Mouse (Mus musculus): ENCODE measurements around the gene Srgn. TPM values are rescaled to one million over a fixed set of nuclear protein-coding genes. Genes with fewer than 3 reads are reported as not detected.

The Srgn gene
- polyA plus RNA-seq, 1 experiment, result 11.2 TPM

DNA sequence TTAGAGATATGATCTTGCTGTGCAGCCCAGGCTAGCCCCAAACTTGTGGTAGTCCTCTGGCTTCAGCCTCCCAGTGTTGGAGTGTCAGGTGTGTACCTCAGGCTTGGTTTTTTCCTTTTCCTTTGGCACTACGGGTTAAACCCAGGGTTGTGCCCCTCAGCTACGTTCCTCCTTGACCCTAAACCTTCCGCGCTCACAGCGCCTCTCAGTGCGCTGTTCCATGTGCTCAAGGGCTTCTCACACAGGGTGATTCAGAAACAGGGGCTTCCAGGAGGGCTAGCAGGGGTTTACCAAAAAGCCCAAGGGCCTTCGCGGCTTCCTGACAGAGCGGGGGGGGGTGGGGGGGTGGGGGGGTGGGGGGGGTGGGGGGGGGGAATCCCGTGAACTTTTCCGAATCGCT is 15.3 kb upstream of the Srgn start:
- 97% methylated on average over 11 of the region's 12 CpGs for WGBS
- Histone ChIP-seq H3K27me3 (ENCODE audit: control insufficient read depth, insufficient read depth, low read length) (no peaks in the 10 kb centered on the region), H3K27ac (ENCODE audit: insufficient read depth, low read length) (no peak overlapping the region), H3K4me1 (ENCODE audit: control insufficient read depth, insufficient read depth, low read length) (no peaks in the 10 kb centered on the region), H3K4me3 (replicated peaks; ENCODE audit: insufficient read depth, low read depth, low read length) (no peak overlapping the region)
- DNase-seq, result no peak
- TF ChIP-seq CTCF (IDR thresholded peaks at IDR 0.05; ENCODE audit: borderline replicate concordance, insufficient read depth, low read depth, low read length), result no peak
- no peak for TF ChIP-seq POLR2A (IDR thresholded peaks at IDR 0.05; ENCODE audit: borderline replicate concordance, insufficient read depth, low read length)

DNA sequence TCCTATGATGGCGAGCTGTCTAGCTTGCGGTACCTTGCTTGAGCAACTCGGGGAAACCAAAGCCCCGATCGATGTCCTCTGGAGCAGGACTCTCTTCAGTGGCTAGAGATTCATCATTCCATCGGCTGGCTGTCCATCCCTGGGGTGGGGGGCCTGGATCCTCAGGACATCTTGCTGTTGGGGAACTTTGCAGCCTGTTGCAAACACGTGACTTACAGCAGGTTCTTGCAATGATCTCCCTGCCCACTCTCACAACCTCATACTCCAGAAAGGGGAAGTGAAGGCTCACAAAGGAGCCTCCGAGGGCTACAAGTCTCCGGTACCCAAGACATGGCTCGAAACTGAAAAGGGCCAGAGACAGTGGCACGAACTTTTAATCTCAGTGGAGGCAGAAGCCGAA is 14.2 kb upstream of the Srgn start:
- WGBS, result 94% methylated on average over 12 of the region's 12 CpGs
- no peaks in the 10 kb centered on the region for H3K27me3 ChIP-seq (ENCODE audit: control insufficient read depth, insufficient read depth, low read length)
- no peaks in the 10 kb centered on the region for H3K4me1 ChIP-seq (ENCODE audit: control insufficient read depth, insufficient read depth, low read length)
- H3K27ac ChIP-seq (ENCODE audit: insufficient read depth, low read length), result no peak overlapping the region
- TF ChIP-seq POLR2A (IDR thresholded peaks at IDR 0.05; ENCODE audit: borderline replicate concordance, insufficient read depth, low read length) (no peak), CTCF (IDR thresholded peaks at IDR 0.05; ENCODE audit: borderline replicate concordance, insufficient read depth, low read depth, low read length) (no peak)
- no peak overlapping the region for H3K4me3 ChIP-seq (replicated peaks; ENCODE audit: insufficient read depth, low read depth, low read length)
- no peak for DNase-seq

- WGBS, result 70% methylated on average over 3 of the region's 3 CpGs
- Histone ChIP-seq H3K27me3 (ENCODE audit: control insufficient read depth, insufficient read depth, low read length) (no peaks in the 10 kb centered on the region), H3K27ac (ENCODE audit: insufficient read depth, low read length) (no peak overlapping the region), H3K4me1 (ENCODE audit: control insufficient read depth, insufficient read depth, low read length) (no peaks in the 10 kb centered on the region), H3K4me3 (replicated peaks; ENCODE audit: insufficient read depth, low read depth, low read length) (no peak overlapping the region)
- no peak for DNase-seq
- no peak for TF ChIP-seq CTCF (IDR thresholded peaks at IDR 0.05; ENCODE audit: borderline replicate concordance, insufficient read depth, low read depth, low read length)
- no peak for TF ChIP-seq POLR2A (IDR thresholded peaks at IDR 0.05; ENCODE audit: borderline replicate concordance, insufficient read depth, low read length)
Measured at GRCm38 (mm10) chr10:62540800-62541199, 13.5 kb upstream of the Srgn start.

DNA sequence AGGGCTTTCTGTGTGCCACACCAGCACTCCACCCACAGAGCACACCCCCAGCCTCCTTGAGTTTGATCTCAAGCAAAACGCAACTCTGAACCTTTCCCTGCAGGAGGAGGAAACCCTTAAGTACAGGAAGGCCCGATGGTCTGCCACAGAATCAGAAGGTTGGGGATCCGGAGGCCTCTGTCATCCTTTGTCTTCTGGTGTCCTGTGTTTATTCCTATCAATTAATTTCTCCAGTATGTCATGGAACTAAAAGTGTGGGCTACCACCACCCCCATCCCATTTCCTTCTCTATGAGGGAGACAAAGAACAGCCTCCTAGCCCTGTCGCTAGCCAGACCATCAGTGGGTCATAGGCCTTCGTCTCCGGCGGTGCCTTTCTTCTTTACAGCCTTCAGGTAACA is 7.3 kb upstream of the Srgn start:
- TF ChIP-seq CTCF (IDR thresholded peaks at IDR 0.05; ENCODE audit: borderline replicate concordance, insufficient read depth, low read depth, low read length) (no peak), POLR2A (IDR thresholded peaks at IDR 0.05; ENCODE audit: borderline replicate concordance, insufficient read depth, low read length) (no peak)
- Histone ChIP-seq H3K27ac (ENCODE audit: insufficient read depth, low read length) (no peak overlapping the region), H3K4me3 (replicated peaks; ENCODE audit: insufficient read depth, low read depth, low read length) (no peak overlapping the region), H3K27me3 (ENCODE audit: control insufficient read depth, insufficient read depth, low read length) (no peaks in the 10 kb centered on the region), H3K4me1 (ENCODE audit: control insufficient read depth, insufficient read depth, low read length) (no peaks in the 10 kb centered on the region)
- no peak for DNase-seq
- 84% methylated on average over 7 of the region's 7 CpGs for WGBS

- WGBS, result 16% methylated on average over 2 of the region's 2 CpGs
- no peak for DNase-seq
- Histone ChIP-seq H3K27me3 (ENCODE audit: control insufficient read depth, insufficient read depth, low read length) (no peaks in the 10 kb centered on the region), H3K4me1 (ENCODE audit: control insufficient read depth, insufficient read depth, low read length) (no peaks in the 10 kb centered on the region), H3K27ac (ENCODE audit: insufficient read depth, low read length) (no peak overlapping the region), H3K4me3 (replicated peaks; ENCODE audit: insufficient read depth, low read depth, low read length) (no peak overlapping the region)
- TF ChIP-seq POLR2A (IDR thresholded peaks at IDR 0.05; ENCODE audit: borderline replicate concordance, insufficient read depth, low read length) (no peak), CTCF (IDR thresholded peaks at IDR 0.05; ENCODE audit: borderline replicate concordance, insufficient read depth, low read depth, low read length) (no peak)
Measured at GRCm38 (mm10) chr10:62532832-62533231, 5.6 kb upstream of the Srgn start.

- WGBS, result 63% methylated on average over 9 of the region's 9 CpGs
- Histone ChIP-seq H3K4me1 (ENCODE audit: control insufficient read depth, insufficient read depth, low read length) (no peaks in the 10 kb centered on the region), H3K4me3 (replicated peaks; ENCODE audit: insufficient read depth, low read depth, low read length) (no peak overlapping the region), H3K27ac (ENCODE audit: insufficient read depth, low read length) (no peak overlapping the region), H3K27me3 (ENCODE audit: control insufficient read depth, insufficient read depth, low read length) (no peaks in the 10 kb centered on the region)
- DNase-seq, result no peak
- TF ChIP-seq CTCF (IDR thresholded peaks at IDR 0.05; ENCODE audit: borderline replicate concordance, insufficient read depth, low read depth, low read length), result no peak
- TF ChIP-seq POLR2A (IDR thresholded peaks at IDR 0.05; ENCODE audit: borderline replicate concordance, insufficient read depth, low read length), result no peak
Measured at GRCm38 (mm10) chr10:62530183-62530582, 2.9 kb upstream of the Srgn start.

GRCm38 (mm10) chr10:62522346-62522950 is 4.8 kb downstream of the Srgn start:
- Histone ChIP-seq H3K27ac (ENCODE audit: insufficient read depth, low read length) (no peak overlapping the region), H3K27me3 (ENCODE audit: control insufficient read depth, insufficient read depth, low read length) (no peaks in the 10 kb centered on the region; the same call in 1 of the 2 replicates), H3K4me1 (ENCODE audit: control insufficient read depth, insufficient read depth, low read length) (no peaks in the 10 kb centered on the region), H3K4me3 (replicated peaks; ENCODE audit: insufficient read depth, low read depth, low read length) (no peak overlapping the region)
- DNase-seq, result no peak
- TF ChIP-seq CTCF (IDR thresholded peaks at IDR 0.05; ENCODE audit: borderline replicate concordance, insufficient read depth, low read depth, low read length) (no peak), POLR2A (IDR thresholded peaks at IDR 0.05; ENCODE audit: borderline replicate concordance, insufficient read depth, low read length) (no peak)
- WGBS, result 70% methylated on average over 7 of the region's 7 CpGs

- H3K27ac ChIP-seq (ENCODE audit: insufficient read depth, low read length), result no peak overlapping the region
- no peaks in the 10 kb centered on the region; the same call in 1 of the 2 replicates for H3K27me3 ChIP-seq (ENCODE audit: control insufficient read depth, insufficient read depth, low read length)
- H3K4me1 ChIP-seq (ENCODE audit: control insufficient read depth, insufficient read depth, low read length), result no peaks in the 10 kb centered on the region
- DNase-seq, result no peak
- no peak overlapping the region for H3K4me3 ChIP-seq (replicated peaks; ENCODE audit: insufficient read depth, low read depth, low read length)
- WGBS, result 83% methylated on average over 4 of the region's 4 CpGs
- TF ChIP-seq POLR2A (IDR thresholded peaks at IDR 0.05; ENCODE audit: borderline replicate concordance, insufficient read depth, low read length) (no peak), CTCF (IDR thresholded peaks at IDR 0.05; ENCODE audit: borderline replicate concordance, insufficient read depth, low read depth, low read length) (no peak)
Measured at GRCm38 (mm10) chr10:62521763-62522162, 5.5 kb downstream of the Srgn start.

Measured in cerebellum, adult 2 months (tissue).